Mouse (Mus musculus): ENCODE measurements around the gene Olfr1507. TPM values are rescaled to one million over a fixed set of nuclear protein-coding genes. Genes with fewer than 3 reads are reported as not detected.

The Olfr1507 gene
- polyA plus RNA-seq, 1 experiment from 2014 or later: not detected

Other genes starting within 250 kb of the Olfr1507 start
- gene Chd8, start 238.0 kb downstream of the Olfr1507 start, polyA plus RNA-seq (2014; fragmentation: Nextera tagmentation; extraction: Ambion mirVana): 49.7 and 56.0 TPM in 2 replicates
- gene Tox4, start 216.6 kb downstream of the Olfr1507 start, polyA plus RNA-seq (2014; fragmentation: Nextera tagmentation; extraction: Ambion mirVana): 47.3 and 56.0 TPM in 2 replicates
- 26.6 and 27.3 TPM in 2 replicates for gene Rab2b, start 216.2 kb downstream of the Olfr1507 start, polyA plus RNA-seq (2014; fragmentation: Nextera tagmentation; extraction: Ambion mirVana)
- 41.3 and 45.3 TPM in 2 replicates for gene Mettl3, start 190.6 kb downstream of the Olfr1507 start, polyA plus RNA-seq (2014; fragmentation: Nextera tagmentation; extraction: Ambion mirVana)
- gene Sall2, start 167.0 kb downstream of the Olfr1507 start, polyA plus RNA-seq (2014; fragmentation: Nextera tagmentation; extraction: Ambion mirVana): 14.6 and 16.2 TPM in 2 replicates
- not detected in 2 replicates for gene Olfr1513, start 139.3 kb downstream of the Olfr1507 start, polyA plus RNA-seq (2014; fragmentation: Nextera tagmentation; extraction: Ambion mirVana)
- not detected in 2 replicates for gene Olfr1512, start 116.6 kb downstream of the Olfr1507 start, polyA plus RNA-seq (2014; fragmentation: Nextera tagmentation; extraction: Ambion mirVana)
- not detected in 2 replicates for gene Olfr1511, start 98.4 kb downstream of the Olfr1507 start, polyA plus RNA-seq (2014; fragmentation: Nextera tagmentation; extraction: Ambion mirVana)
- gene Olfr1510, start 81.4 kb downstream of the Olfr1507 start, polyA plus RNA-seq (2014; fragmentation: Nextera tagmentation; extraction: Ambion mirVana): not detected in 2 replicates
- not detected in 2 replicates for gene Olfr1509, start 52.8 kb downstream of the Olfr1507 start, polyA plus RNA-seq (2014; fragmentation: Nextera tagmentation; extraction: Ambion mirVana)
- not detected in 2 replicates for gene Olfr1508, start 28.3 kb downstream of the Olfr1507 start, polyA plus RNA-seq (2014; fragmentation: Nextera tagmentation; extraction: Ambion mirVana)

All from stomach, embryonic 14.5 days (tissue).